Mouse (Mus musculus): ENCODE measurements around the gene Uba3. TPM values are rescaled to one million over a fixed set of nuclear protein-coding genes. Genes with fewer than 3 reads are reported as not detected.

The Uba3 gene
- polyA plus RNA-seq, 1 experiment from 2014 or later = 111 TPM

- no peaks in the 10 kb centered on the region for H3K4me1 ChIP-seq (replicated peaks; ENCODE audit: control insufficient read depth, insufficient read depth, low read length)
- no peaks in the 10 kb centered on the region for H3K9me3 ChIP-seq (ENCODE audit: control insufficient read depth, low read length)
- no peaks in the 10 kb centered on the region for H3K36me3 ChIP-seq (ENCODE audit: control insufficient read depth, insufficient read depth, low read length)
- H3K27me3 ChIP-seq (ENCODE audit: control insufficient read depth, insufficient read depth, low read length) = no peaks in the 10 kb centered on the region
- no peak overlapping the region for H3K4me2 ChIP-seq (replicated peaks; ENCODE audit: low read depth, low read length)
- no peak overlapping the region for H3K4me3 ChIP-seq (ENCODE audit: low read depth, low read length)
- no peak for ATAC-seq (ENCODE audit: low FRiP score)
- no peak overlapping the region for H3K9ac ChIP-seq (ENCODE audit: low read depth, low read length)
- DNase-seq (ENCODE audit: low spot score) = no peak
- H3K27ac ChIP-seq (ENCODE audit: low read depth, low read length) = no peak overlapping the region
- 90% methylated on average over 7 of the region's 7 CpGs for WGBS
Observed at GRCm38 (mm10) chr6:97234911-97235668, 29.6 kb upstream of the Uba3 start.

GRCm38 (mm10) chr6:97227067-97227847 is 21.8 kb upstream of the Uba3 start:
- no peak for DNase-seq (ENCODE audit: low spot score)

GRCm38 (mm10) chr6:97226083-97226491 is 20.6 kb upstream of the Uba3 start:
- H3K27me3 ChIP-seq (ENCODE audit: control insufficient read depth, insufficient read depth, low read length) = no peaks in the 10 kb centered on the region
- H3K36me3 ChIP-seq (ENCODE audit: control insufficient read depth, insufficient read depth, low read length) = no peaks in the 10 kb centered on the region
- no peak overlapping the region for H3K27ac ChIP-seq (ENCODE audit: low read depth, low read length)
- H3K4me3 ChIP-seq (ENCODE audit: low read depth, low read length) = no peak overlapping the region
- no peak overlapping the region for H3K4me2 ChIP-seq (replicated peaks; ENCODE audit: low read depth, low read length)
- no peak for ATAC-seq (ENCODE audit: low FRiP score)
- H3K9ac ChIP-seq (ENCODE audit: low read depth, low read length) = no peak overlapping the region
- 20% methylated on average over 1 of the region's 1 CpGs for WGBS
- no peaks in the 10 kb centered on the region for H3K4me1 ChIP-seq (replicated peaks; ENCODE audit: control insufficient read depth, insufficient read depth, low read length)
- DNase-seq (ENCODE audit: low spot score) = no peak
- H3K9me3 ChIP-seq (ENCODE audit: control insufficient read depth, low read length) = no peaks in the 10 kb centered on the region

More at GRCm38 (mm10) chr6:97227067-97227847, 21.8 kb upstream of the Uba3 start:
- H3K27me3 ChIP-seq (ENCODE audit: control insufficient read depth, insufficient read depth, low read length) = no peaks in the 10 kb centered on the region
- H3K4me1 ChIP-seq (replicated peaks; ENCODE audit: control insufficient read depth, insufficient read depth, low read length) = no peaks in the 10 kb centered on the region
- H3K9me3 ChIP-seq (ENCODE audit: control insufficient read depth, low read length) = no peaks in the 10 kb centered on the region
- no peak overlapping the region for H3K9ac ChIP-seq (ENCODE audit: low read depth, low read length)
- no peak overlapping the region for H3K4me2 ChIP-seq (replicated peaks; ENCODE audit: low read depth, low read length)
- 92% methylated on average over 9 of the region's 9 CpGs for WGBS
- no peak overlapping the region for H3K4me3 ChIP-seq (ENCODE audit: low read depth, low read length)
- H3K27ac ChIP-seq (ENCODE audit: low read depth, low read length) = no peak overlapping the region
- ATAC-seq (ENCODE audit: low FRiP score) = no peak
- no peaks in the 10 kb centered on the region for H3K36me3 ChIP-seq (ENCODE audit: control insufficient read depth, insufficient read depth, low read length)

GRCm38 (mm10) chr6:97224505-97224904 is 19.1 kb upstream of the Uba3 start:
- Histone ChIP-seq H3K4me1 (replicated peaks; ENCODE audit: control insufficient read depth, insufficient read depth, low read length) (no peaks in the 10 kb centered on the region), H3K9ac (ENCODE audit: low read depth, low read length) (no peak overlapping the region), H3K4me2 (replicated peaks; ENCODE audit: low read depth, low read length) (no peak overlapping the region), H3K9me3 (ENCODE audit: control insufficient read depth, low read length) (no peaks in the 10 kb centered on the region), H3K27me3 (ENCODE audit: control insufficient read depth, insufficient read depth, low read length) (no peaks in the 10 kb centered on the region), H3K36me3 (ENCODE audit: control insufficient read depth, insufficient read depth, low read length) (no peaks in the 10 kb centered on the region), H3K27ac (ENCODE audit: low read depth, low read length) (no peak overlapping the region), H3K4me3 (ENCODE audit: low read depth, low read length) (no peak overlapping the region)
- DNase-seq (ENCODE audit: low spot score) (no peak), ATAC-seq (ENCODE audit: low FRiP score) (no peak)
- 94% methylated on average over 8 of the region's 8 CpGs for WGBS

GRCm38 (mm10) chr6:97223566-97223965 is 18.1 kb upstream of the Uba3 start:
- H3K27ac ChIP-seq (ENCODE audit: low read depth, low read length) = no peak overlapping the region
- ATAC-seq (ENCODE audit: low FRiP score) (no peak), DNase-seq (ENCODE audit: low spot score) (no peak)
- WGBS = 83% methylated on average over 4 of the region's 4 CpGs
- H3K4me1 ChIP-seq (replicated peaks; ENCODE audit: control insufficient read depth, insufficient read depth, low read length) = no peaks in the 10 kb centered on the region
- H3K9me3 ChIP-seq (ENCODE audit: control insufficient read depth, low read length) = no peaks in the 10 kb centered on the region
- H3K36me3 ChIP-seq (ENCODE audit: control insufficient read depth, insufficient read depth, low read length) = no peaks in the 10 kb centered on the region
- H3K9ac ChIP-seq (ENCODE audit: low read depth, low read length) = no peak overlapping the region
- H3K4me3 ChIP-seq (ENCODE audit: low read depth, low read length) = no peak overlapping the region
- no peaks in the 10 kb centered on the region for H3K27me3 ChIP-seq (ENCODE audit: control insufficient read depth, insufficient read depth, low read length)
- no peak overlapping the region for H3K4me2 ChIP-seq (replicated peaks; ENCODE audit: low read depth, low read length)

GRCm38 (mm10) chr6:97222931-97223467 is 17.6 kb upstream of the Uba3 start:
- ATAC-seq (ENCODE audit: low FRiP score) (no peak), DNase-seq (ENCODE audit: low spot score) (no peak)
- H3K36me3 ChIP-seq (ENCODE audit: control insufficient read depth, insufficient read depth, low read length) = no peaks in the 10 kb centered on the region
- 82% methylated on average over 5 of the region's 5 CpGs for WGBS
- H3K9ac ChIP-seq (ENCODE audit: low read depth, low read length) = no peak overlapping the region
- H3K9me3 ChIP-seq (ENCODE audit: control insufficient read depth, low read length) = no peaks in the 10 kb centered on the region
- no peak overlapping the region for H3K4me3 ChIP-seq (ENCODE audit: low read depth, low read length)
- no peak overlapping the region for H3K27ac ChIP-seq (ENCODE audit: low read depth, low read length)
- H3K27me3 ChIP-seq (ENCODE audit: control insufficient read depth, insufficient read depth, low read length) = no peaks in the 10 kb centered on the region
- no peaks in the 10 kb centered on the region for H3K4me1 ChIP-seq (replicated peaks; ENCODE audit: control insufficient read depth, insufficient read depth, low read length)
- no peak overlapping the region for H3K4me2 ChIP-seq (replicated peaks; ENCODE audit: low read depth, low read length)

- Histone ChIP-seq H3K4me2 (replicated peaks; ENCODE audit: low read depth, low read length) (no peak overlapping the region), H3K9me3 (ENCODE audit: control insufficient read depth, low read length) (no peaks in the 10 kb centered on the region), H3K4me1 (replicated peaks; ENCODE audit: control insufficient read depth, insufficient read depth, low read length) (no peaks in the 10 kb centered on the region), H3K4me3 (ENCODE audit: low read depth, low read length) (no peak overlapping the region), H3K27me3 (ENCODE audit: control insufficient read depth, insufficient read depth, low read length) (no peaks in the 10 kb centered on the region), H3K36me3 (ENCODE audit: control insufficient read depth, insufficient read depth, low read length) (no peaks in the 10 kb centered on the region), H3K27ac (ENCODE audit: low read depth, low read length) (no peak overlapping the region), H3K9ac (ENCODE audit: low read depth, low read length) (no peak overlapping the region)
- DNase-seq (ENCODE audit: low spot score) (no peak), ATAC-seq (ENCODE audit: low FRiP score) (no peak)
- 49% methylated on average over 6 of the region's 6 CpGs for WGBS
Observed at GRCm38 (mm10) chr6:97222321-97222720, 16.9 kb upstream of the Uba3 start.

GRCm38 (mm10) chr6:97221205-97222025 is 16.0 kb upstream of the Uba3 start:
- no peaks in the 10 kb centered on the region for H3K9me3 ChIP-seq (ENCODE audit: control insufficient read depth, low read length)
- no peak overlapping the region for H3K9ac ChIP-seq (ENCODE audit: low read depth, low read length)
- WGBS = 71% methylated on average over 15 of the region's 15 CpGs
- H3K4me2 ChIP-seq (replicated peaks; ENCODE audit: low read depth, low read length) = no peak overlapping the region
- no peak for DNase-seq (ENCODE audit: low spot score)
- no peak for ATAC-seq (ENCODE audit: low FRiP score)
- H3K27ac ChIP-seq (ENCODE audit: low read depth, low read length) = no peak overlapping the region
- no peaks in the 10 kb centered on the region for H3K27me3 ChIP-seq (ENCODE audit: control insufficient read depth, insufficient read depth, low read length)
- H3K4me3 ChIP-seq (ENCODE audit: low read depth, low read length) = no peak overlapping the region
- H3K4me1 ChIP-seq (replicated peaks; ENCODE audit: control insufficient read depth, insufficient read depth, low read length) = no peaks in the 10 kb centered on the region
- H3K36me3 ChIP-seq (ENCODE audit: control insufficient read depth, insufficient read depth, low read length) = no peaks in the 10 kb centered on the region

All from hindbrain, embryonic 11.5 days (tissue).